Mouse (Mus musculus): ENCODE measurements at regions not wholly inside any gene's neighbourhood (a gene's known extent, or its start where the extent isn't known, plus 50 kb on each side); places are given as distances from the start of the nearest gene placed in this dataset.

- TF ChIP-seq EP300 (IDR thresholded peaks at IDR 0.05) (no peak), CTCF (IDR thresholded peaks at IDR 0.05) (no peak)
Measured at GRCm38 (mm10) chr14:66438001-66438400, 429.0 kb upstream of the Gulo start.
